Mouse (Mus musculus): ENCODE measurements around the gene Mettl1.

DNA sequence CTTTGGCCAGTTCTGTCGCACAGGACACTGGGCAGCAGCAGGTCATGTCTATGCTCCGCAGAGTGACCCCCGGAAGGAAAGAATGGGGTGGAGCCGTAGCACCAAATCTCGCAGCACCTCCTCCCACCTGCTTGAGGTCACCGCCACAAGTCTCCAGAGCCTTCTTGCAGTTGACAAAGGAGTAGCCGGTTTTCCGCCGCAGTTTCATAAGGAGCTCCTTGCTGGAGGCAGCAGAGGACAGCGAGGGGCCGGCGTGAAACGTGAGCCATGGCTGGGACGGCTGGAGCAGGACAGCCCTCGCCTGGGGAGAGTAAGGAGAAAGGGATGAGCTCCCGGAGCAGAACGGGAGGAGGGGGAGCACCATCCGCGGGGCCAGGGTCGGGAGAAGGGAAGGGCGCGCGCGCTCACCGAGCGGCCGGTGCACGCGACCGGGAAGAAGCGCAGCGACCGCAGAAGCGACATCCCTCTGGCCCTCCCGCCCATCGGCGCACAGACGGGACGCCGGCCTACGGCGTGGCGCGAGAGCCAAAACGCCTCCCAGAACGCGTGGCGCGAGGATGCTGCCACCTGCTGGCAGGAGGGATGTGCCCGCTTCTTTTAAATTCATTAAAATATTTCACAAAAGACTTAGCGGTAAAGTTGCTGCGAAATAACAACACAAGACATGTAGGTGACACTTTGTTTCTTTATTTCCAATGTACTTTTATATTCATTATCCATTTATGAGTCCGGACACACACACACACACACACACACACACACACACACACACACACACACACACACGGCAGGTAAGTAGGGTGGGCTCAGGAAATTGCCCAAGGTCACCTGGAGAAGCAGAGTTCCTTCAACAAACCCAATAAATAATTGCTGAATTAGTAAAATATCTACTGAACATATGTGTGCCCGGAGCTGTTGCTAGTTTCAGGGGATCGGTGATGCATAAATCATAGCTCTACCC is 10.6 kb upstream of the Mettl1 start, which contains the start of gene Tsfm:
- TF ChIP-seq CTCF (IDR thresholded peaks at IDR 0.05; ENCODE audit: low read depth, low read length) (peak; percentile 87), GATA1 (IDR thresholded peaks at IDR 0.05; ENCODE audit: borderline replicate concordance, low read length) (no peak)

All from G1E (cell line).